Mouse (Mus musculus): ENCODE data around the gene Uchl4. TPM values are rescaled to one million over a fixed set of nuclear protein-coding genes. Genes with fewer than 3 reads are reported as not detected.
"Not testable (repeated sequence)": the region's sequence is repeated elsewhere in the genome, so short reads cannot be mapped to it uniquely, and the experiment has no call there.

The Uchl4 gene
- polyA plus RNA-seq, 1 experiment from 2014 or later: 3.1 TPM

- ATAC-seq (ENCODE audit: low FRiP score): no peak
- H3K27ac ChIP-seq: no peak overlapping the region
- no peaks in the 10 kb centered on the region for H3K36me3 ChIP-seq
- H3K9ac ChIP-seq: no peak overlapping the region
- H3K27me3 ChIP-seq: no peaks in the 10 kb centered on the region
- H3K4me1 ChIP-seq (replicated peaks): no peaks in the 10 kb centered on the region
- H3K4me2 ChIP-seq: no peak overlapping the region
- 92% methylated on average over 4 of the region's 4 CpGs for WGBS
- no peaks in the 10 kb centered on the region for H3K9me3 ChIP-seq
- H3K4me3 ChIP-seq: no peak overlapping the region
Observed at GRCm38 (mm10) chr9:64261023-64261422, 26.0 kb downstream of the Uchl4 start.

- no peaks in the 10 kb centered on the region for H3K9me3 ChIP-seq
- no peaks in the 10 kb centered on the region for H3K27me3 ChIP-seq
- H3K4me3 ChIP-seq: no peak overlapping the region
- H3K27ac ChIP-seq: no peak overlapping the region
- H3K36me3 ChIP-seq: no peaks in the 10 kb centered on the region
- ATAC-seq (ENCODE audit: low FRiP score): no peak
- no peak overlapping the region for H3K4me2 ChIP-seq
- no peaks in the 10 kb centered on the region for H3K4me1 ChIP-seq (replicated peaks)
- 61% methylated on average over 1 of the region's 1 CpGs for WGBS
- H3K9ac ChIP-seq: no peak overlapping the region
Observed at GRCm38 (mm10) chr9:64264813-64265212, 29.8 kb downstream of the Uchl4 start.

GRCm38 (mm10) chr9:64267231-64267630, 32.2 kb downstream of the Uchl4 start:
- WGBS: 93% methylated on average over 1 of the region's 1 CpGs
- no peak overlapping the region for H3K27ac ChIP-seq

GRCm38 (mm10) chr9:64268196-64268595, 33.2 kb downstream of the Uchl4 start:
- ATAC-seq (ENCODE audit: low FRiP score): no peak
- H3K27ac ChIP-seq: no peak overlapping the region
- no peak overlapping the region for H3K9ac ChIP-seq
- H3K36me3 ChIP-seq: no peaks in the 10 kb centered on the region
- no peak overlapping the region for H3K4me2 ChIP-seq
- no peaks in the 10 kb centered on the region for H3K9me3 ChIP-seq
- WGBS: 92% methylated on average over 10 of the region's 10 CpGs
- H3K27me3 ChIP-seq: no peaks in the 10 kb centered on the region
- no peaks in the 10 kb centered on the region for H3K4me1 ChIP-seq (replicated peaks)
- H3K4me3 ChIP-seq: no peak overlapping the region

More at GRCm38 (mm10) chr9:64267231-64267630, 32.2 kb downstream of the Uchl4 start:
- Histone ChIP-seq H3K36me3 (no peaks in the 10 kb centered on the region), H3K27me3 (no peaks in the 10 kb centered on the region), H3K4me2 (no peak overlapping the region), H3K9me3 (no peaks in the 10 kb centered on the region), H3K9ac (no peak overlapping the region), H3K4me3 (no peak overlapping the region), H3K4me1 (replicated peaks) (no peaks in the 10 kb centered on the region)
- no peak for ATAC-seq (ENCODE audit: low FRiP score)

GRCm38 (mm10) chr9:64268836-64269235, 33.8 kb downstream of the Uchl4 start:
- H3K4me2 ChIP-seq; H3K36me3 ChIP-seq; H3K4me1 ChIP-seq (replicated peaks); H3K4me3 ChIP-seq; H3K27me3 ChIP-seq; H3K27ac ChIP-seq; H3K9ac ChIP-seq; H3K9me3 ChIP-seq; ATAC-seq (ENCODE audit: low FRiP score): not testable (repeated sequence)
- 95% methylated on average over 8 of the region's 8 CpGs for WGBS

GRCm38 (mm10) chr9:64271249-64271648, 36.2 kb downstream of the Uchl4 start:
- 71% methylated on average over 3 of the region's 3 CpGs for WGBS
- ATAC-seq (ENCODE audit: low FRiP score): no peak
- no peaks in the 10 kb centered on the region for H3K4me1 ChIP-seq (replicated peaks)

GRCm38 (mm10) chr9:64272611-64273010, 37.6 kb downstream of the Uchl4 start:
- Histone ChIP-seq H3K9ac (no peak overlapping the region), H3K4me1 (replicated peaks) (no peaks in the 10 kb centered on the region), H3K27me3 (no peaks in the 10 kb centered on the region), H3K4me2 (no peak overlapping the region), H3K27ac (no peak overlapping the region), H3K4me3 (no peak overlapping the region), H3K9me3 (no peaks in the 10 kb centered on the region), H3K36me3 (no peaks in the 10 kb centered on the region)
- ATAC-seq (ENCODE audit: low FRiP score): no peak
- WGBS: 50% methylated on average over 7 of the region's 7 CpGs

More at GRCm38 (mm10) chr9:64271249-64271648, 36.2 kb downstream of the Uchl4 start:
- H3K4me2 ChIP-seq: no peak overlapping the region
- no peaks in the 10 kb centered on the region for H3K36me3 ChIP-seq
- no peak overlapping the region for H3K27ac ChIP-seq
- no peak overlapping the region for H3K9ac ChIP-seq
- H3K27me3 ChIP-seq: no peaks in the 10 kb centered on the region
- H3K4me3 ChIP-seq: no peak overlapping the region
- H3K9me3 ChIP-seq: no peaks in the 10 kb centered on the region

- WGBS: 73% methylated on average over 4 of the region's 4 CpGs
- H3K9me3 ChIP-seq: no peaks in the 10 kb centered on the region
- H3K27ac ChIP-seq: no peak overlapping the region
- no peak overlapping the region for H3K4me3 ChIP-seq
- no peak overlapping the region for H3K4me2 ChIP-seq
- no peaks in the 10 kb centered on the region for H3K4me1 ChIP-seq (replicated peaks)
- H3K27me3 ChIP-seq: no peaks in the 10 kb centered on the region
- H3K9ac ChIP-seq: no peak overlapping the region
- no peak for ATAC-seq (ENCODE audit: low FRiP score)
- no peaks in the 10 kb centered on the region for H3K36me3 ChIP-seq
Observed at GRCm38 (mm10) chr9:64273757-64274156, 38.8 kb downstream of the Uchl4 start.

- Histone ChIP-seq H3K27me3 (no peaks in the 10 kb centered on the region), H3K4me3 (no peak overlapping the region), H3K9ac (no peak overlapping the region), H3K4me1 (replicated peaks) (no peaks in the 10 kb centered on the region), H3K36me3 (no peaks in the 10 kb centered on the region), H3K4me2 (no peak overlapping the region), H3K27ac (no peak overlapping the region), H3K9me3 (no peaks in the 10 kb centered on the region)
- WGBS: 85% methylated on average over 4 of the region's 4 CpGs
- ATAC-seq (ENCODE audit: low FRiP score): no peak
Observed at GRCm38 (mm10) chr9:64274291-64274690, 39.3 kb downstream of the Uchl4 start.

- ATAC-seq (ENCODE audit: low FRiP score): no peak
- Histone ChIP-seq H3K4me1 (replicated peaks) (no peaks in the 10 kb centered on the region), H3K9me3 (no peaks in the 10 kb centered on the region), H3K4me3 (no peak overlapping the region), H3K27me3 (no peaks in the 10 kb centered on the region), H3K27ac (no peak overlapping the region), H3K4me2 (no peak overlapping the region), H3K9ac (no peak overlapping the region), H3K36me3 (no peaks in the 10 kb centered on the region)
- 50% methylated on average over 1 of the region's 1 CpGs for whole genome bisulfite sequencing
Observed at GRCm38 (mm10) chr9:64274919-64275318, 39.9 kb downstream of the Uchl4 start.

GRCm38 (mm10) chr9:64277706-64278105, 42.7 kb downstream of the Uchl4 start:
- WGBS: 71% methylated on average over 8 of the region's 8 CpGs

GRCm38 (mm10) chr9:64278665-64279310, 43.8 kb downstream of the Uchl4 start:
- H3K36me3 ChIP-seq: no peaks in the 10 kb centered on the region
- 95% methylated on average over 6 of the region's 6 CpGs for WGBS
- no peaks in the 10 kb centered on the region for H3K9me3 ChIP-seq
- no peaks in the 10 kb centered on the region for H3K27me3 ChIP-seq
- no peak overlapping the region for H3K4me2 ChIP-seq
- H3K27ac ChIP-seq: no peak overlapping the region
- ATAC-seq (ENCODE audit: low FRiP score): no peak
- H3K9ac ChIP-seq: no peak overlapping the region
- H3K4me3 ChIP-seq: no peak overlapping the region
- peaks cover 9% of the 10 kb centered on the region for H3K4me1 ChIP-seq (replicated peaks)

More at GRCm38 (mm10) chr9:64277706-64278105, 42.7 kb downstream of the Uchl4 start:
- H3K4me3 ChIP-seq: no peak overlapping the region
- ATAC-seq (ENCODE audit: low FRiP score): no peak
- no peak overlapping the region for H3K27ac ChIP-seq
- no peaks in the 10 kb centered on the region for H3K27me3 ChIP-seq
- H3K9ac ChIP-seq: no peak overlapping the region
- no peaks in the 10 kb centered on the region for H3K9me3 ChIP-seq
- no peaks in the 10 kb centered on the region for H3K36me3 ChIP-seq
- H3K4me1 ChIP-seq (replicated peaks): peaks cover 9% of the 10 kb centered on the region
- H3K4me2 ChIP-seq: no peak overlapping the region

GRCm38 (mm10) chr9:64281105-64281780, 46.2 kb downstream of the Uchl4 start, which contains the start of gene Tipin:
TSS of gene Tipin (plus strand) at chr9:64281581.
- H3K27me3 ChIP-seq: no peaks in the 10 kb centered on the region
- H3K4me1 ChIP-seq (replicated peaks): peaks cover 9% of the 10 kb centered on the region
- 3% methylated on average over 46 of the region's 46 CpGs for WGBS
- no peaks in the 10 kb centered on the region for H3K36me3 ChIP-seq
- H3K9ac ChIP-seq: peak within 1 kb of the TSS; percentile 90
- H3K9me3 ChIP-seq: no peaks in the 10 kb centered on the region
- peak within 1 kb of the TSS; percentile 87 for H3K27ac ChIP-seq
- H3K4me2 ChIP-seq: peak within 1 kb of the TSS; percentile 67
- peak within 1 kb of the TSS; percentile 81 for H3K4me3 ChIP-seq
- peak; percentile 96 for ATAC-seq (ENCODE audit: low FRiP score)

Measured in hindbrain, embryonic 13.5 days (tissue).